Mouse (Mus musculus): Measurements from ENCODE around the gene Trabd2b. TPM values are rescaled to one million over a fixed set of nuclear protein-coding genes. Genes with fewer than 3 reads are reported as not detected.

Gene Trabd2b
- polyA plus RNA-seq, 1 experiment from 2014 or later = 5.7 TPM

- Histone ChIP-seq H3K9ac (replicated peaks; ENCODE audit: low read length) (no peak overlapping the region), H3K4me3 (ENCODE audit: low read length) (no peak overlapping the region), H3K27me3 (ENCODE audit: insufficient read depth, low read length) (no peaks in the 10 kb centered on the region), H3K4me2 (replicated peaks; ENCODE audit: low read depth, low read length) (no peak overlapping the region), H3K36me3 (ENCODE audit: insufficient read depth, low read length) (no peaks in the 10 kb centered on the region), H3K9me3 (ENCODE audit: low read length) (no peaks in the 10 kb centered on the region), H3K27ac (ENCODE audit: low read length) (no peak overlapping the region), H3K4me1 (ENCODE audit: insufficient read depth, low read length) (peaks cover 4% of the 10 kb centered on the region; the same call in 1 of the 2 replicates)
- ATAC-seq (ENCODE audit: low FRiP score, low TSS enrichment) = no peak
- 12% methylated on average over 5 of the region's 5 CpGs for WGBS
These were observed 19.3 kb downstream of the Trabd2b start for GRCm38 (mm10) chr4:114425808-114426207.

- no peaks in the 10 kb centered on the region for H3K27me3 ChIP-seq (ENCODE audit: insufficient read depth, low read length)
- no peak overlapping the region for H3K9ac ChIP-seq (replicated peaks; ENCODE audit: low read length)
- no peak overlapping the region for H3K4me3 ChIP-seq (ENCODE audit: low read length)
- H3K27ac ChIP-seq (ENCODE audit: low read length) = no peak overlapping the region
- WGBS = 97% methylated on average over 2 of the region's 2 CpGs
- H3K36me3 ChIP-seq (ENCODE audit: insufficient read depth, low read length) = no peaks in the 10 kb centered on the region
- H3K9me3 ChIP-seq (ENCODE audit: low read length) = no peaks in the 10 kb centered on the region
- no peak overlapping the region for H3K4me2 ChIP-seq (replicated peaks; ENCODE audit: low read depth, low read length)
- ATAC-seq (ENCODE audit: low FRiP score, low TSS enrichment) = no peak
- no peaks in the 10 kb centered on the region for H3K4me1 ChIP-seq (ENCODE audit: insufficient read depth, low read length)
These were observed 26.2 kb downstream of the Trabd2b start for GRCm38 (mm10) chr4:114432742-114433141.

- WGBS = 86% methylated on average over 1 of the region's 1 CpGs
- H3K27me3 ChIP-seq (ENCODE audit: insufficient read depth, low read length) = no peaks in the 10 kb centered on the region
- H3K36me3 ChIP-seq (ENCODE audit: insufficient read depth, low read length) = no peaks in the 10 kb centered on the region
- H3K4me2 ChIP-seq (replicated peaks; ENCODE audit: low read depth, low read length) = no peak overlapping the region
- H3K9me3 ChIP-seq (ENCODE audit: low read length) = no peaks in the 10 kb centered on the region
- no peak overlapping the region for H3K27ac ChIP-seq (ENCODE audit: low read length)
- no peaks in the 10 kb centered on the region for H3K4me1 ChIP-seq (ENCODE audit: insufficient read depth, low read length)
- no peak overlapping the region for H3K9ac ChIP-seq (replicated peaks; ENCODE audit: low read length)
- no peak overlapping the region for H3K4me3 ChIP-seq (ENCODE audit: low read length)
- no peak for ATAC-seq (ENCODE audit: low FRiP score, low TSS enrichment)
These were observed 26.9 kb downstream of the Trabd2b start for GRCm38 (mm10) chr4:114433440-114433839.

- H3K9me3 ChIP-seq (ENCODE audit: low read length) = no peaks in the 10 kb centered on the region
- no peak for ATAC-seq (ENCODE audit: low FRiP score, low TSS enrichment)
- no peaks in the 10 kb centered on the region for H3K36me3 ChIP-seq (ENCODE audit: insufficient read depth, low read length)
- 60% methylated on average over 1 of the region's 1 CpGs for WGBS
- H3K4me2 ChIP-seq (replicated peaks; ENCODE audit: low read depth, low read length) = no peak overlapping the region
- H3K27ac ChIP-seq (ENCODE audit: low read length) = no peak overlapping the region
- H3K4me3 ChIP-seq (ENCODE audit: low read length) = no peak overlapping the region
- no peak overlapping the region for H3K9ac ChIP-seq (replicated peaks; ENCODE audit: low read length)
- no peaks in the 10 kb centered on the region for H3K27me3 ChIP-seq (ENCODE audit: insufficient read depth, low read length)
- H3K4me1 ChIP-seq (ENCODE audit: insufficient read depth, low read length) = no peaks in the 10 kb centered on the region
These were observed 28.2 kb downstream of the Trabd2b start for GRCm38 (mm10) chr4:114434766-114435165.

GRCm38 (mm10) chr4:114435381-114435780 lies 28.9 kb downstream of the Trabd2b start:
- H3K9me3 ChIP-seq (ENCODE audit: low read length) = no peaks in the 10 kb centered on the region
- 92% methylated on average over 7 of the region's 7 CpGs for WGBS
- no peaks in the 10 kb centered on the region for H3K36me3 ChIP-seq (ENCODE audit: insufficient read depth, low read length)
- H3K4me2 ChIP-seq (replicated peaks; ENCODE audit: low read depth, low read length) = no peak overlapping the region
- H3K4me1 ChIP-seq (ENCODE audit: insufficient read depth, low read length) = no peaks in the 10 kb centered on the region
- no peak overlapping the region for H3K27ac ChIP-seq (ENCODE audit: low read length)
- no peak overlapping the region for H3K4me3 ChIP-seq (ENCODE audit: low read length)
- no peak overlapping the region for H3K9ac ChIP-seq (replicated peaks; ENCODE audit: low read length)
- ATAC-seq (ENCODE audit: low FRiP score, low TSS enrichment) = no peak
- no peaks in the 10 kb centered on the region for H3K27me3 ChIP-seq (ENCODE audit: insufficient read depth, low read length)

- H3K27me3 ChIP-seq (ENCODE audit: insufficient read depth, low read length) = no peaks in the 10 kb centered on the region
- H3K4me1 ChIP-seq (ENCODE audit: insufficient read depth, low read length) = no peaks in the 10 kb centered on the region
- no peaks in the 10 kb centered on the region for H3K9me3 ChIP-seq (ENCODE audit: low read length)
- H3K27ac ChIP-seq (ENCODE audit: low read length) = no peak overlapping the region
- no peak for ATAC-seq (ENCODE audit: low FRiP score, low TSS enrichment)
- no peak overlapping the region for H3K9ac ChIP-seq (replicated peaks; ENCODE audit: low read length)
- no peak overlapping the region for H3K4me2 ChIP-seq (replicated peaks; ENCODE audit: low read depth, low read length)
- H3K36me3 ChIP-seq (ENCODE audit: insufficient read depth, low read length) = no peaks in the 10 kb centered on the region
- 56% methylated on average over 1 of the region's 2 CpGs for WGBS
- H3K4me3 ChIP-seq (ENCODE audit: low read length) = no peak overlapping the region
These were observed 32.2 kb downstream of the Trabd2b start for GRCm38 (mm10) chr4:114438764-114439163.

GRCm38 (mm10) chr4:114442186-114442585 lies 35.7 kb downstream of the Trabd2b start:
- no peaks in the 10 kb centered on the region for H3K36me3 ChIP-seq (ENCODE audit: insufficient read depth, low read length)
- H3K4me1 ChIP-seq (ENCODE audit: insufficient read depth, low read length) = no peaks in the 10 kb centered on the region
- H3K27me3 ChIP-seq (ENCODE audit: insufficient read depth, low read length) = no peaks in the 10 kb centered on the region
- no peak for ATAC-seq (ENCODE audit: low FRiP score, low TSS enrichment)
- 35% methylated on average over 2 of the region's 2 CpGs for WGBS
- no peaks in the 10 kb centered on the region for H3K9me3 ChIP-seq (ENCODE audit: low read length)
- H3K4me3 ChIP-seq (ENCODE audit: low read length) = no peak overlapping the region
- no peak overlapping the region for H3K9ac ChIP-seq (replicated peaks; ENCODE audit: low read length)
- no peak overlapping the region for H3K27ac ChIP-seq (ENCODE audit: low read length)
- no peak overlapping the region for H3K4me2 ChIP-seq (replicated peaks; ENCODE audit: low read depth, low read length)

GRCm38 (mm10) chr4:114442661-114443060 lies 36.1 kb downstream of the Trabd2b start:
- ATAC-seq (ENCODE audit: low FRiP score, low TSS enrichment) = no peak
- Histone ChIP-seq H3K36me3 (ENCODE audit: insufficient read depth, low read length) (no peaks in the 10 kb centered on the region), H3K4me1 (ENCODE audit: insufficient read depth, low read length) (no peaks in the 10 kb centered on the region), H3K4me2 (replicated peaks; ENCODE audit: low read depth, low read length) (no peak overlapping the region), H3K9ac (replicated peaks; ENCODE audit: low read length) (no peak overlapping the region), H3K27ac (ENCODE audit: low read length) (no peak overlapping the region), H3K4me3 (ENCODE audit: low read length) (no peak overlapping the region), H3K27me3 (ENCODE audit: insufficient read depth, low read length) (no peaks in the 10 kb centered on the region), H3K9me3 (ENCODE audit: low read length) (no peaks in the 10 kb centered on the region)
- whole genome bisulfite sequencing = 72% methylated on average over 3 of the region's 3 CpGs

GRCm38 (mm10) chr4:114448393-114449052 lies 42.0 kb downstream of the Trabd2b start:
- no peak overlapping the region for H3K27ac ChIP-seq (ENCODE audit: low read length)
- H3K4me2 ChIP-seq (replicated peaks; ENCODE audit: low read depth, low read length) = no peak overlapping the region
- H3K9ac ChIP-seq (replicated peaks; ENCODE audit: low read length) = no peak overlapping the region
- H3K27me3 ChIP-seq (ENCODE audit: insufficient read depth, low read length) = no peaks in the 10 kb centered on the region
- no peak for ATAC-seq (ENCODE audit: low FRiP score, low TSS enrichment)
- H3K9me3 ChIP-seq (ENCODE audit: low read length) = no peaks in the 10 kb centered on the region
- no peaks in the 10 kb centered on the region for H3K36me3 ChIP-seq (ENCODE audit: insufficient read depth, low read length)
- 86% methylated on average over 9 of the region's 9 CpGs for WGBS
- no peak overlapping the region for H3K4me3 ChIP-seq (ENCODE audit: low read length)
- H3K4me1 ChIP-seq (ENCODE audit: insufficient read depth, low read length) = peaks cover 6% of the 10 kb centered on the region

GRCm38 (mm10) chr4:114453101-114453500 lies 46.6 kb downstream of the Trabd2b start:
- H3K27me3 ChIP-seq (ENCODE audit: insufficient read depth, low read length) = no peaks in the 10 kb centered on the region
- H3K9me3 ChIP-seq (ENCODE audit: low read length) = no peaks in the 10 kb centered on the region
- H3K4me3 ChIP-seq (ENCODE audit: low read length) = no peak overlapping the region
- ATAC-seq (ENCODE audit: low FRiP score, low TSS enrichment) = no peak
- no peak overlapping the region for H3K4me2 ChIP-seq (replicated peaks; ENCODE audit: low read depth, low read length)
- peak overlapping the region; percentile 17 for H3K27ac ChIP-seq (ENCODE audit: low read length)
- no peaks in the 10 kb centered on the region for H3K36me3 ChIP-seq (ENCODE audit: insufficient read depth, low read length)
- peaks cover 24% of the 10 kb centered on the region for H3K4me1 ChIP-seq (ENCODE audit: insufficient read depth, low read length)
- no peak overlapping the region for H3K9ac ChIP-seq (replicated peaks; ENCODE audit: low read length)
- WGBS = 63% methylated on average over 3 of the region's 3 CpGs
